Mouse (Mus musculus) central nervous system, embryonic 14 days (tissue): ENCODE results near the gene 4933402N22Rik. TPM values are rescaled to one million over a fixed set of nuclear protein-coding genes. Genes with fewer than 3 reads are reported as not detected.

Experiments
- polyA plus RNA-seq: library from polyadenylated mRNA; depleted of rRNA; stranded (reverse); fragments of >200 nt; gene quantifications from 2 replicates; pipeline ENCODE4 v1.2.3, GENCODE M21; 2012; rRNA removed

The 4933402N22Rik gene
- not detected in 2 replicates for polyA plus RNA-seq

DNA sequence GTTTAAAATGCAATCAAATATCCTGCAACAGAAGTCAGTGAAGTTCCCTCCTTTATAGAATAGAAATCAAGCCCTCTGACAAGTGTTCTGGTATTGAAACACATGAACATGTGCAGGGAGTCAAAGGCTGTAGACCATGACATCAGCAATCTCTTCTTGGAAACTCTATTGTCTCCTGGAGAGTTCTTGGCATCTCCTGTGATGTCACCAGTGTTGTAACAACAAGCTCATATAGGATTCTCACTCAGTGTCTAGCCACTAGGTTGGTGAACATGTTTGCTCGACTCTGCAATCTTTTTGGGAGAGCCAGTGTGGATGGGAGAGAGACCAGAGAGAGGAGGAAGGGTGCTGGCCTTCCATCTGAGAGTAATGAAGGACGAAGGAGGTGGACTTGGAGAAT lies at the start of gene 4933402N22Rik:
4933402N22Rik (plus strand) TSS at position 301 of the 400 bp plus-strand sequence.

Other genes with a start within 250 kb of the 4933402N22Rik start
- not detected in 2 replicates for gene Gm8922, start 236.1 kb upstream of the 4933402N22Rik start, polyA plus RNA-seq
- not detected in 2 replicates for gene Gm8926, start 147.5 kb upstream of the 4933402N22Rik start, polyA plus RNA-seq
- not detected in 2 replicates for gene Gm6465, start 72.5 kb upstream of the 4933402N22Rik start, polyA plus RNA-seq